Mouse (Mus musculus): ENCODE measurements around the gene P2rx5.

Gene P2rx5

GRCm38 (mm10) chr11:73176608-73177508, 16.6 kb downstream of the P2rx5 start, which contains the start of the genes Emc6 and Tax1bp3:
Gene Emc6 (minus strand): TSS chr11:73177037.
Gene Tax1bp3 (plus strand): TSS chr11:73177083.
- DNase-seq = peak; percentile 97

GRCm38 (mm10) chr11:73177509-73177875, 17.3 kb downstream of the P2rx5 start:
- peak; percentile 36 for DNase-seq

- DNase-seq = no peak
These were observed 17.7 kb downstream of the P2rx5 start for GRCm38 (mm10) chr11:73177895-73178294.

- DNase-seq = no peak
These were observed 25.8 kb downstream of the P2rx5 start for GRCm38 (mm10) chr11:73185872-73186615.

- DNase-seq = no peak
These were observed 27.0 kb downstream of the P2rx5 start for GRCm38 (mm10) chr11:73187231-73187630.

GRCm38 (mm10) chr11:73193047-73193446, 32.8 kb downstream of the P2rx5 start:
- DNase-seq = peak; percentile 52

GRCm38 (mm10) chr11:73194444-73194843, 34.2 kb downstream of the P2rx5 start:
- no peak for DNase-seq

GRCm38 (mm10) chr11:73198190-73198589, 38.0 kb downstream of the P2rx5 start:
- DNase-seq = no peak

- DNase-seq = peak; percentile 94
These were observed 38.5 kb downstream of the P2rx5 start, which contains the start of gene Ctns for GRCm38 (mm10) chr11:73198603-73199229. Gene Ctns (minus strand): TSS chr11:73199042.

- peak; percentile 97 for DNase-seq
These were observed 39.0 kb downstream of the P2rx5 start, which contains the start of gene Shpk for GRCm38 (mm10) chr11:73199230-73199712. Gene Shpk (plus strand): TSS chr11:73199460.

GRCm38 (mm10) chr11:73199879-73200278, 39.7 kb downstream of the P2rx5 start:
- no peak for DNase-seq

GRCm38 (mm10) chr11:73201021-73201420, 40.8 kb downstream of the P2rx5 start:
- no peak for DNase-seq

- DNase-seq = no peak
These were observed 41.4 kb downstream of the P2rx5 start for GRCm38 (mm10) chr11:73201597-73201996.

- no peak for DNase-seq
These were observed 43.7 kb downstream of the P2rx5 start for GRCm38 (mm10) chr11:73203895-73204294.

GRCm38 (mm10) chr11:73205194-73205593, 45.0 kb downstream of the P2rx5 start:
- DNase-seq = no peak

GRCm38 (mm10) chr11:73207621-73208020, 47.4 kb downstream of the P2rx5 start:
- DNase-seq = no peak

- no peak for DNase-seq
These were observed 53.7 kb downstream of the P2rx5 start for GRCm38 (mm10) chr11:73213956-73214355.

- DNase-seq = no peak
These were observed 59.5 kb downstream of the P2rx5 start for GRCm38 (mm10) chr11:73219671-73220070.

- no peak for DNase-seq
These were observed 60.4 kb downstream of the P2rx5 start for GRCm38 (mm10) chr11:73220651-73221050.
